Mouse (Mus musculus) layer of hippocampus, postnatal 36 days (tissue): ENCODE measurements at regions not wholly inside any gene's neighbourhood (a gene's known extent, or its start where the extent isn't known, plus 50 kb on each side); places are given as distances from the start of the nearest gene placed in this dataset.
"Not testable (repeated sequence)": the region's sequence is repeated elsewhere in the genome, so short reads cannot be mapped to it uniquely, and the experiment has no call there.

Experiments used
- DNase-seq, 2 experiments: peaks; one replicate each; pipeline ENCODE4 v3.0.0; 2022

DNA sequence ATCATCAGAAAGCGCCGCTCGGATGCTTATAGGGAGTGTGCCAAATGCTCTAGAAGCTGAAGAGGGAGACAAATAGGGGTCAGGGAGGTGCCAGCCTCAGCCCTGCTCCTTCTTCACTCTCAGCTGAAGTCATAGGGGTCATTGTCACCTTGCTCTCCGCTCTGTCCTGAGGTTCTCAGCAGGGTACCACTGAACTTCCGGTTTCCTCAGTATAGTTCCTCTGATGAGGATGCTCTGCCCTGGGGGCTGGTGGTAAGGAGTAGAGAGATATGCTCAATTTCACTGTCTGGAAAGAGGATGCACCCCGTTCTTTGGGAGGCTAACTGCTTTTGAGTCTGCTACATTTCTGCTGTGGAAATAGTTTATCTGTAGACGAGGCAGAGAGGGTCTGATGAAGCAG lies 211.4 kb downstream of the Zfp619 start:
- DNase-seq: no peak

- DNase-seq: peak; percentile 17 to 24
Observed at GRCm38 (mm10) chr7:39729723-39730122, 212.2 kb downstream of the Zfp619 start.

GRCm38 (mm10) chr7:39732790-39733189 lies 215.2 kb downstream of the Zfp619 start:
- no peak for DNase-seq

DNA sequence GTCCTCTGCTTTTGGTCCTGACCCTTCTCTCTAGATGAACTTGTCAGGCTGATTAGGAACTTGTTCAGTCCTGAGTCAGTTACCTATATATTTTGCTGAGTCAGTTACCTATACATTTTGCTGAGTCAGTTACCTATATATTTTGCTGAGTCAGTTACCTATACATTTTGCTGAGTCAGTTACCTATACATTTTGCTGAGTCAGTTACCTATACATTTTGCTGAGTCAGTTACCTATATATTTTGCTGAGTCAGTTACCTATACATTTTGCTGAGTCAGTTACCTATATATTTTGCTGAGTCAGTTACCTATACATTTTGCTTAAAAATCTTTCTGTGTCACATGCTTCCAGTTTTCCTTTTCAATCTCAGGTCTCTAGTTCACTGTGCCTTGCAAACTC lies 230.8 kb downstream of the Zfp619 start:
- not testable (repeated sequence) for DNase-seq

GRCm38 (mm10) chr7:39750448-39750847 lies 232.9 kb downstream of the Zfp619 start:
- no peak for DNase-seq

GRCm38 (mm10) chr7:39764366-39764765 lies 246.8 kb downstream of the Zfp619 start:
- no peak for DNase-seq

- no peak for DNase-seq
Observed at GRCm38 (mm10) chr7:39765094-39765493, 247.5 kb downstream of the Zfp619 start.

DNA sequence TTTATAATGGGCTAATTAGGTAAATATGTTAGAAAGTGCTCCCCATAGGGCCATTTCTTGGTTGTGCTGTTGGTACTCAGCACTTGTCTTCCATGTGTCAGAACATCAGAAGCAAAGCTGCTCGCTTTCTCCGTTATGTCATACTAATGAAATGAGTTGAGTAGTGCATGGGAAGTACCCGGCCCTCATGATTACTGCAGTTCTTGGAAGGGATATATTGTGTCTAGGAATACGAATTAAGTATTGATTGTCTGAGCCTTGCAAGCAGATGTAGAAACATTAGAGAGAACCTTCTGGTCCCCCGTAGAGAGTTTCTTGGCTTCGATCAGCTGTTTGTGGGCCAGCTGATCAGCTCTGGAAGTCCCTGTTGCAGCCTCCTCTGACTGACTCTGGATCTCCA lies 255.7 kb downstream of the Zfp619 start:
- DNase-seq: no peak

DNA sequence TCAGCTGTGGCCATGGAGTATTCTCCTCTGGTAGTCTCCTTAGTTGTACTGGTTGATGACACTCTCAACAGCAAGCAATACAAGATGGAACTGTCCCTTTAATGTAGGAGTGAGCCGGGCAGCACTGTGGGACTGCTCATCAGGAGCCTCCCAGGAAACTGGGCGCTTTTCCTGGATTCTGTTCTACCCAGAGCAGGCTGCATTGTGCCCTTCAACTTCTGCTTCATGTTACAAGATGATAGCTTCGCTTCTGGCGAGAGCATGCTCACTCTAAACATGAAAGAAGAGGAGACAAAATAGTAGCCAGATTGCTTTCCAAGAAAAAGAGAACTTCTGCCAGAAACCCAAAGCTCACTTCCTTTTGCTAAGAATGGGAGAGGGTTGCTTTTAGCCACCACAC lies 271.8 kb downstream of the Zfp619 start:
- no peak for DNase-seq

- DNase-seq: no peak
Observed at GRCm38 (mm10) chr7:39789880-39790279, 272.3 kb downstream of the Zfp619 start.

DNA sequence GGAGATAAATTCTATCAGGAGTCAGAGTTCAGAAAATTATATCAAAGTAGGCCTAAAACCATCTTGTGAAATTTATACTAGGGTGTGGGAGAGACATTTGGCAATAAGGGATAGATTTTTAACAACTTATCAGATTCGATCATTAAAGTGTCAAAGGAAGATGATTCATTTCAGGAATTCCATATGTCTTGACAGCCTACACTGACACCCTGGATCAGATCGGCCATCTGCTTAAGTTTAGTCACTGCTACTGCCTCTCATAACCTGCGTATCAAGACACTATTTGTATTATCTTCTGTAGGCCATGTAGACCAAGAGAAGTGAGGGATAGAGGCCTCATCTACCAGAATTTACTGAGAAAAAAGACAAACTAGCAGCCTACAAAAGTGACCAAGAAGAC lies 277.2 kb downstream of the Zfp619 start:
- DNase-seq: no peak

DNA sequence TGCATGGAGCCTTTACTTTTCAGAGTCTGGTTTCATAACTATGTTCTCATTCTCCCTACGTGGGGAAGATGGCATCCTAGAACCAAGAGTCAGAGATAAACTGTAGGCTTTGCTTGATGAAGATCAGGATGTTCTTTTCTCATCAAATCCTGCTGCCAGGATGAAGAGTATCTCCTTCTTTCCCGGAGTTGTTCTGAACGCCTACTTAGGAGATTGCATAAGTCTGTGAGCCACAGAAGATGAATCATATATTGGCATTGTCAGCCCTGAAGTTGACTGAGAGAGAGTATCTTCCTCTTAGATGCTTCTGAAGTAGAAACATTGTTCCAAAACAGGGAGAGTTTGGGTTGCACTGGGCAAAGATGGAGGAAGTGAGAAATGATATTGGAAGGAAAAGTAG lies 286.7 kb downstream of the Zfp619 start:
- no peak for DNase-seq

GRCm38 (mm10) chr7:39818036-39818435 lies 300.5 kb downstream of the Zfp619 start:
- no peak for DNase-seq

- no peak for DNase-seq
Observed at GRCm38 (mm10) chr7:39822550-39823178, 305.1 kb downstream of the Zfp619 start.

DNA sequence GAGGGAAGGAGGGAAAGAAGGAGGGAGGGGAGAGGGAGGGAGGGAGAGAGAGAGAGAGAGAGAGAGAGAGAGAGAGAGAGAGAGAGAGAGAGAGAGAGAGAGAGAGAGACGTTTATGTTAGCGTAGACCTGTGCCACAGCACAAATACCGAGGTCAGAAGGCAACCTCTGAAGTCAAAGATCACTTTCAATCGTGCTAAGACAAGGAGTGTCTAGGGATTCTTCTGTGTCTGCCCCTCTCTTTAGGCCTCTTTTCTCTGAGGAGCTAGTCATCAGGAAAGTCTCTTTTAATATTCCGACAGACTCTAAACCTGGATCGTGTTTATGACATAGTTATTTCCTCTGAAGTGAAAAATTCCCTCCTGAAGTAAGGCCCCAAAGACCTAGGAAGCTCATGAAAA lies 310.8 kb downstream of the Zfp619 start:
- DNase-seq: no peak

GRCm38 (mm10) chr7:39830831-39831230 lies 313.3 kb downstream of the Zfp619 start:
- no peak for DNase-seq

- DNase-seq: no peak
Observed at GRCm38 (mm10) chr7:39841988-39842387, 324.4 kb downstream of the Zfp619 start.

GRCm38 (mm10) chr7:39847914-39848782 lies 330.6 kb downstream of the Zfp619 start:
- DNase-seq: peak; percentile 17 to 57

DNA sequence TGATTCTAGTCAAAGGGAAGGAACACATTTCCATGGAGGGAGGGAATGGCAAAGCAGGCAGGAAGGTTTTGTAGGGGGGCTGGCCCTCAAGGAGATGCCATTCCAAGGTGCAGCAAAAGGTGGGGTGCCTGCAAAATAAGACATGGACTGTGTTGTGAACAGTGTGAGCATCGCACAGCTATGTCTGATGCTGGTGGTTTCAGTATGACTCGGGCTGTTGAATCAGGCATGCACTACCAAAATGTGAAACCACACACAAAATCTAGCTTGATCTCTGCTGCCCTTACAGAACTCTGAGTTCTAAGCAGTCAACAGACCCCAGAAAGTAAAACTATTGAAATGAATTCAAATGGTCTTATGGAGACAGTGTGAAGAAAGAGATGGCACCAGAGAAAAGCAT lies 339.7 kb downstream of the Zfp619 start:
- DNase-seq: no peak

DNA sequence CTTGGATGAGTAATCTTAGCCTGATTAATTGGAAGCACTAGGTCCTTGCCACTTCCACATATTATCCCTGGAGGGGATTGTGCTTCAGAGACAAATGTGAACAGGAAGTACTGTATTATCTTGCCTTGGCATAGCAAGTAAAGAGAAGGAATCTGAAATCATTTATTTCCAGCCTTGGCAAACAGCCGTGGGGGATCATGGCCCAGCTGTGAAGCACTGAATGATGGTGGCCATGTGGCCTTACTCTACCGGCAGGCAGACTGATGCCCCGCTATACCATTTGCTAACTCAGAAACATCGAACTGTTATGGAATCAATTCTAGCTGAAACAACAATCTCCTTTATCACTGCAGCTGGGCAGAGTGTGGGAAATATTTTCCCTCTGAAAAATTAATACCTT lies 345.3 kb downstream of the Zfp619 start:
- no peak for DNase-seq

DNA sequence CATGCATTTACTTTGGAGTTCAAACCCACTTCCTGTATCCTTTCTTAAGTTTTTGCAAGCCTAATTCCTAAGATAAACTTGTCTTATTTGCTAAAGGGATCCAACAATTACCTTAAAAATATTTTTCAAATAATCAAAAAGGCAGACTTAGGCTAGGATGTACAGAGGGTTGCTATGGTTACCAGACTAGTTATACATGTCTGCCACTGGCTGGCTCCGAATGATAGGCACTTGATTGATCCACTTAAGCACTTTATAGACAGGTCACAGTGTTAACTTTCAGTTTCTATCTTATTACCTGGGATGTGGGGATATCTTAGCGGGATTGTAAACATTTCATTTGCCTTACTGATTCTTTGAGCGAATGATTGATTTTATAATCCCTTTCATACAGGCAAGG lies 346.6 kb downstream of the Zfp619 start:
- DNase-seq: no peak

DNA sequence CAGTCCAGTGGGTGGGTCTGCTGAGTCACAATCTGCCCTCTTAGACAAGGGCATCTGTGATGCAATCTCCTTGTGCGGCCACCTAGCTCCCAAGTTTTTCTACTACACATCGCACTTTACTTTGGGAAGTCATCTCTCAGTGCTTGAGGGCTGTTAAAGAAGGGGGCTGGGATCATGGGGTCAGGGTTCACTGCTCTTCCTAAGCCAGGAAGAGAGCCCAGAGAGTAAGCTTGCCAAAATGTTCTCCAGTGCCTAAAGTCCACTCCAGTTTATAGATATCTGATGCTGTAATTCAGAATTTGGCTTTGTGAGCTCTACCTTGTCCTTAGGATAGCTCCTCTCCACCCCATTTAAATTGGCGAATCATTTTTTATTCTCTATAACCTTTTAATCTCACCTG lies 347.2 kb downstream of the Zfp619 start:
- DNase-seq: no peak

DNA sequence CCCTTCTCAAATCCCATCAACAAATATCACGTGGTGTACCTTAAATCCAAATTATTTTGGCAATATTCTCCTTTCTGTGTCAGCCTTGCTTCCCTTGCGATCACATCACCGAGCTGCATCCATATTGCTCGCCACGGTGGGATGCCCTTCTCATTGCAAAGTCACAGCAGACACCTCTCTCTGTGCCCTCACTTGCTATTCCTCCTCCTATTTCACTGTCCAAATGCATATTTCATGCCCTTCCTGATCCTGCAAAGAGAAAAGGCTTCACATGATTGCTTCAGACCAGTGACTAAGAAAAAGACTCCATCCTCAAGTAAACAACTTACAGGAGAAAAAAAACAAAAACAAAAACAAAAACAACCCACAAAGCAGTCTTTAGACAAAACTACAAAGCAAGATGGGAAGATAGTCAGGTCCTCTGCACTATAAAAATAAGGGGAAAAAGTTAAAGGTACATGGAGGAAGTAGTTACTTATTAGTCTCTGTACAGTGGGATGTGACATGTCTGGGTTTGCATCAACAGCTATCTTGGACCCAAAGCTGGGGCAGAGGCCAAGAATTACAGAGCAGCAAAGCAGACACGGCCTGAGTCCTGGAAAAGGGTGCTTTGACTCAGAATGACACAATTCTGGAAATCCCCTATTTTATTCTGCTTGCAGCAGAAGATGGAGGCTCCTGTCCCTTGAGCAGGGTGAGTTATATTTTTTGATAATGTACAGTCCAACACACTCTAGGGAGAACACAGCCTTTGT lies 349.3 kb downstream of the Zfp619 start:
- DNase-seq: no peak
